Mouse (Mus musculus) heart, postnatal 0 days (tissue): Measurements from ENCODE around the gene Clps.

Source experiments
- CTCF ChIP-seq: IDR thresholded peaks from 2 replicates; pipeline ENCODE4 v1.5.1; 2016; ENCODE audit warnings: antibody characterized with exemption, control low read depth, low read depth
- EP300 ChIP-seq: IDR thresholded peaks from 2 replicates; pipeline ENCODE4 v1.6.1; 2016; ENCODE audit warnings: antibody characterized with exemption, low read depth

DNA sequence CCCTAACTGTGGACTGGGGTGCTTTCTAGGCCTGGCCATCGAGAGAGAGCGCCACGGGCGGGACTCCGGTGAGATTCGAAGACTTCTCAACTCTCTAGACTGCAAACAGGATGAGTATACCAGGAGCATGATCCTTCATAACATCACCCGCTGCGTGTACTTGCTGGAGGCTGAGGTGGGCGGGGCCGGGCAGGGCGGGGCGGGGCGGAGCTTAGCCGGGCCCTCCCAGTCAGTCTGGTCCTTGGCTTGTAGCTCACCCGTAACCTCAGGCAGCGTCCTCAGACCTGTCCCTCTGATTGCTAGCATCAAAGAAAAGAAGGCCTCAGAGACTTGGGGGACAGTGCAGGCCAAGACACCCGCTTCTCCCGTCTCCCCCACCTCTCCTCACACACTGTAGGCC is 28.6 kb downstream of the Clps start:
- TF ChIP-seq CTCF (no peak), EP300 (no peak)
